Mouse (Mus musculus) urinary bladder, postnatal 4 days (tissue): ENCODE measurements at regions not wholly inside any gene's neighbourhood (a gene's known extent, or its start where the extent isn't known, plus 50 kb on each side); places are given as distances from the start of the nearest gene placed in this dataset.
A peak's percentile ranks its signal among the peaks of the same experiment; 100 is the strongest.

Experiments
- DNase-seq, 2 experiments: peaks; one replicate each; pipeline ENCODE4 v3.0.0; 2021 to 2022; ENCODE audit warnings: low spot score in 2 of 2

DNA sequence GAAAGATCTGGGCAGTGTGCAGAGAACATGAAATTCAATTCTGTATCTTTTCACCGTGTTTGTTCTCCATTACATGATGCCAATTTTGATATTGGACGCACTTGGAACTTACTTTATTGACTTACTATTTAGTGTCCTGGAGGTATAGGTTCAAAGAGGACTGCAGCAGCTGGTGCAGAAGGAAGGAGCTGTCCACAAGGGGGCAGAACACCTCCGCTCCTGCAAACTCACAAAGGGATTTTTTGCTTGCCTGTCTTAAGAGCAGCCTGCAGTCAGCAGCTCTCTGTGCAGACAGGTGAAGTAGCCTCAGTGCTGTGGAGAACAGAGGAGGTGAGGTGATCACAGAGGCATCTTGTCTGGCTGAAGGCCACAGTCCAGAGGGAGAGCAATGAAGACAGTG, 84.8 kb upstream of the Olfr1507 start:
- DNase-seq: no peak

DNA sequence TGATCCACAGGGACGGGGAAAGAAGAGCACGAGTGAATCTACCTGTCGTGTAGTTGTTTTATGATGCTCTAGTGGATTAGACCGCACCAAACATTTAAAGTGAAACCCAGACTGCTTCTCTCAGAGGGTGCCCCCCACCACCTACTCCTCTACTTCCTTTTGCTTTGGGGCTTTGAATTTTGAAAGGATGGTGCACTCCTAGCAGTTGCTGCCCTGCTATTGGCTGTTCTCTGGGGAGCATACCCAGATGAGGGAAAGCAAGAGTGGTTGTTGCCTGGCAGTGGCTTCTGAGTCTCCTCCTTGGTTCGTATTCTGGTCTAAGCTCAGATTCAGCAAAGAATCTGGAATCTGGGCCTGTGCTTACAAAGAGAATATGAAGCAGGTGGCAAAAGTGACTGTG, 71.4 kb upstream of the Olfr1507 start:
- no peak for DNase-seq

DNA sequence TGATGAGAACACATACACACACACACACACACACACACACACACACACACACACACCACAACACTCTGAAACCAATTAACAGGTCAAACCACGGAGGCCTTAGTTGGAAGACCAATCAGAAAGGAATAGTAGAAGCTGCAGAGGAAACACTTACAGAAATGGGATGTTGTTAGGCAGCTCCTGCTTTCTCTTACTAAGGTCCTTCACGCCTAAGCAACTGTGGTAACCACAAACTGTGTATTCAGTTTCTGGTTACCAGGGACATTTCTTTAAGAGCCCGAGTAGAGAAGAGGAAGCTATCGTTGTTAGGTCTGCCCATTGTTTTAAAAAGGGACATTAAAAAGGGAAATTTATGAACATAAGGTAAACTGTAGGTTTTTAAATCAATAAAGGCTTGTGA, 70.1 kb upstream of the Olfr1507 start:
- DNase-seq: no peak

DNA sequence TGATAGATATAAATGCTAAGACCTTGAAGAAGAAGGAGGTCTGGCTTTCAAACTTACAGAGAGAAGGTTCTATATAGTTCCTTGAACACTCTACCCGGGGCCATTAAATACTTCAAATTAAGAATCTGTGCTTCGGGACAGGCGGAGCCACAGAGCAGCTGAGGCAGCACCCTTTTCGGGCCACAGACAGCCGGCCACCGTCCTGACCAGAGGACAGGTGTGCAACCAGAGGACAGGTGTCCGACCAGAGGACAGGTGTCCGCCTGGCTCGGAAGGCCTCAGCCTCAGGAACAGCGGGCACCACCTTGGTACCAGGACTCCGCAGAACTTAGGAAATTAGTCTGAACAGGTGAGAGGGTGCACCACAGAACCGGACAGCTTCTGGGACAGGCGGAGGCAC, 60.8 kb upstream of the Olfr1507 start:
- DNase-seq: peak in 1 of 2 experiments; percentile 56

DNA sequence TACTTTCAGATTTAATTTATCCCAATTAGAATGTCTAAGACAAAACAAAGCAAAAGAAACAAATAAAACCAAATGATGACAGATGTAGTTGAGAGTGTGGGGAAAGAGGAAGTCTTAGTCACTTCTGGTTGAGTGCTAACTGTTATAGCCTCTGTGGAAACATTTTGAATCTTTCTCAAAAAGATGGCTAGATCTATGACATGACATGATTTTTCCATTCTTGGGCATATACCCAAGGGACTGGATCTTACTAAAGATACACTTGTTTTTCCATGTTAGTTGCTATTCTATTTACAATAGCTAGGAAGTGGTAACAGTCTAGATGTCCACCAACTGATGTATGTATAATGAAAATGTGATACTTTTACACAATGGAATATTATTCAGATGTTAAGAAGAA, 57.9 kb upstream of the Olfr1507 start:
- DNase-seq: no peak

DNA sequence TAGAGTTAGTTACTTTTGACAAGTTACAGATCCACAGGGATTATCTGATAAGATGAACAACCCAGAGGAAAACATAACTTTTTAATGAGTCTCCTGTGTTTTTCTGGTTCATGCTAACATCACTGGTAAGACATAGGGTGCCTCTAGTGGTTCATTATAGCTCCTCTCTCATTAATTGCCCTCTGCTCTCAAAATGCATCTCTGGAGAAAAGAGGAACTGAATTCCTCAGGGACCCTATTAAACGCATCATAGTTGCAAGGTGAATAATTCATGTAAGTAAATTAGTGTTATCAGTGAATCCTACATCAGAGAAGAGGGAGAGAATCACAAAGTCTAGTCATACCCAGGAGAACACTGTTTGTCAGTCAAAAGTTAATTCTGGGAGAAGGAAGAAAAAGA, 52.4 kb upstream of the Olfr1507 start:
- no peak for DNase-seq
